Mouse (Mus musculus) right cerebral cortex, postnatal 14 days (tissue): ENCODE measurements around the gene Slc26a5.

Experiments used
- DNase-seq: peaks from one replicate; pipeline ENCODE4 v3.0.0; 2022

The Slc26a5 gene

GRCm38 (mm10) chr5:21865346-21866107, at the start of gene Slc26a5:
Slc26a5 (minus strand) TSS chr5:21865604.
- DNase-seq = peak; percentile 11

GRCm38 (mm10) chr5:21914776-21915175, 49.4 kb upstream of the Slc26a5 start:
- DNase-seq = no peak

GRCm38 (mm10) chr5:21912835-21913530, 47.6 kb upstream of the Slc26a5 start:
- no peak for DNase-seq

- DNase-seq = no peak
Observed at GRCm38 (mm10) chr5:21910726-21911125, 45.3 kb upstream of the Slc26a5 start.

- DNase-seq = no peak
Observed at GRCm38 (mm10) chr5:21909713-21910112, 44.3 kb upstream of the Slc26a5 start.

- DNase-seq = no peak
Observed at GRCm38 (mm10) chr5:21901411-21901810, 36.0 kb upstream of the Slc26a5 start.

- DNase-seq = no peak
Observed at GRCm38 (mm10) chr5:21900891-21901290, 35.5 kb upstream of the Slc26a5 start.

GRCm38 (mm10) chr5:21898875-21899274, 33.5 kb upstream of the Slc26a5 start:
- DNase-seq = no peak

GRCm38 (mm10) chr5:21896586-21896985, 31.2 kb upstream of the Slc26a5 start:
- no peak for DNase-seq

- no peak for DNase-seq
Observed at GRCm38 (mm10) chr5:21894168-21894567, 28.8 kb upstream of the Slc26a5 start.

- DNase-seq = no peak
Observed at GRCm38 (mm10) chr5:21866750-21867149, 1.3 kb upstream of the Slc26a5 start.

GRCm38 (mm10) chr5:21866311-21866712, 908 bp upstream of the Slc26a5 start:
- DNase-seq = peak; percentile 5

GRCm38 (mm10) chr5:21858653-21859052, 6.8 kb downstream of the Slc26a5 start:
- no peak for DNase-seq

- DNase-seq = no peak
Observed at GRCm38 (mm10) chr5:21851679-21852340, 13.6 kb downstream of the Slc26a5 start.

- DNase-seq = no peak
Observed at GRCm38 (mm10) chr5:21847438-21847837, 18.0 kb downstream of the Slc26a5 start.

- no peak for DNase-seq
Observed at GRCm38 (mm10) chr5:21846616-21847290, 18.7 kb downstream of the Slc26a5 start.

- DNase-seq = no peak
Observed at GRCm38 (mm10) chr5:21844676-21845075, 20.7 kb downstream of the Slc26a5 start.

GRCm38 (mm10) chr5:21831761-21832160, 33.6 kb downstream of the Slc26a5 start:
- no peak for DNase-seq

- DNase-seq = no peak
Observed at GRCm38 (mm10) chr5:21828855-21829254, 36.5 kb downstream of the Slc26a5 start.

- no peak for DNase-seq
Observed at GRCm38 (mm10) chr5:21827643-21828042, 37.8 kb downstream of the Slc26a5 start.

GRCm38 (mm10) chr5:21826370-21826769, 39.0 kb downstream of the Slc26a5 start:
- no peak for DNase-seq

- peak; percentile 52 for DNase-seq
Observed at GRCm38 (mm10) chr5:21813994-21814393, 51.4 kb downstream of the Slc26a5 start.

- DNase-seq = no peak
Observed at GRCm38 (mm10) chr5:21810924-21811323, 54.5 kb downstream of the Slc26a5 start.
